13 mouse cellular contexts compared by ENCODE assay signal in the genomic region with DNA sequence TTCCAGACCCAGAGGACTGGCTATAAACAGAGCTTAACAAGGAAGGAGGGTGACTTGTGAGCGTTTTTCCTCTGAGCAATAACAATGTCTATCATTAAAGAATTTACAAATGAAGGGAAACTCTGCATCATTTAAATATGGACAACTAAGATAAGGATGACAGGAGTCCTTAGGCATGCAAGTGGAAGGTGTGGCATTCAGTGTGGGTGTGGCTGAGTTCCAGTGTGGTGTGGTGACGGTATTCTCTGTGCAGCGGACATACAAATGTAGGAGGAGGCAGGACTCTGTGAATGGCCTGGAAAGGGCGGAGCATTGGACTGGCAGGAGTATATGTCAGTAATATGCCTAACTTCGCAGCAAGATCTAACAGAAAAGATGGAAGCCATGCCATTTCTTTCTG. TPM values are rescaled to one million over a fixed set of nuclear protein-coding genes. Genes with fewer than 3 reads are reported as not detected.
DNase-seq lines count a peak whose midpoint lies in the region; ATAC-seq and TF ChIP-seq lines count a peak whose summit lies in the region.
"Had no signal": no experiment of that assay in that cellular context is flagged by ENCODE, and none has a peak within 500 bp of the region (broad histone marks: within the 10 kb centered on the region; RNA-seq: fewer than 3 reads in every experiment).

No protein-coding gene starts in this region.

- H3K9me3 ChIP-seq in intestine, postnatal 0 days (ENCODE audit: control insufficient read depth), result no peaks in the 10 kb centered on the region
- H3K9me3 ChIP-seq: hindbrain, embryonic 15.5 days had no signal

- H3K27ac ChIP-seq in intestine, postnatal 0 days (ENCODE audit: low read depth, low read length), result no peak overlapping the region
- H3K27ac ChIP-seq: hindbrain, embryonic 15.5 days had no signal

- intact Hi-C loops in left cerebral cortex, postnatal 10 days (cut with DNase I), result no loop called here

- DNase-seq in kidney, adult 9 months, result peak; percentile 32
- no peak for DNase-seq in kidney, postnatal 10 days
- DNase-seq in NIH3T3 (ENCODE audit: low read depth), result peak; percentile 84
- peak; percentile 53 to 73 for DNase-seq in lung, postnatal 4 days
- DNase-seq in left cerebral cortex, postnatal 10 days (ENCODE audit: extremely low spot score in 1 of 2, low spot score in 2 of 2), result no peak
- no peak for DNase-seq in embryo, embryonic 9.5 days (ENCODE audit: extremely low spot score)
- DNase-seq: thymus, postnatal 4 days had no signal

- no peak for TF ChIP-seq CTCF in intestine, postnatal 0 days (IDR thresholded peaks at IDR 0.05; ENCODE audit: low read depth)

- no peak overlapping the region for H3K4me2 ChIP-seq in intestine, postnatal 0 days (replicated peaks; ENCODE audit: low read depth)
- H3K4me2 ChIP-seq: hindbrain, embryonic 15.5 days; midbrain, embryonic 11.5 days had no signal

- H3K36me3 ChIP-seq in intestine, postnatal 0 days (ENCODE audit: control insufficient read depth, insufficient read depth), result no peaks in the 10 kb centered on the region
- H3K36me3 ChIP-seq: hindbrain, embryonic 15.5 days had no signal

- 44% methylated on average over 5 of the region's 5 CpGs for WGBS in intestine, postnatal 0 days

- no peaks in the 10 kb centered on the region for H3K27me3 ChIP-seq in intestine, postnatal 0 days (replicated peaks; ENCODE audit: control insufficient read depth, insufficient read depth, low read length)
- H3K27me3 ChIP-seq: hindbrain, embryonic 15.5 days; Patski had no signal

- H3K4me1 ChIP-seq in intestine, postnatal 0 days (replicated peaks; ENCODE audit: control insufficient read depth, insufficient read depth, low read length), result no peaks in the 10 kb centered on the region
- H3K4me1 ChIP-seq: hindbrain, embryonic 15.5 days had no signal

- peak; percentile 54; the same call in 1 of the 2 replicates for ATAC-seq in intestine, postnatal 0 days
- no peak for ATAC-seq in erythroid progenitor cell, adult 5-6 weeks (replicated peaks; ENCODE audit: low FRiP score, poor library complexity, severe bottlenecking)
- ATAC-seq: Patski had no signal

- no peak overlapping the region for H3K9ac ChIP-seq in intestine, postnatal 0 days (ENCODE audit: low read depth, low read length)
- H3K9ac ChIP-seq: hindbrain, embryonic 15.5 days had no signal

- no peak overlapping the region for H3K4me3 ChIP-seq in intestine, postnatal 0 days (ENCODE audit: low read depth, low read length)
- H3K4me3 ChIP-seq: hindbrain, embryonic 15.5 days had no signal

RNA-seq across cellular contexts. Expression of gene Tm4sf1, which starts 24.3 kb away (rescaled TPM):
- polyA plus RNA-seq in intestine, postnatal 0 days (2015; fragmentation: Nextera tagmentation; extraction: Ambion mirVana), result 94.5 and 101 TPM in 2 replicates
- not detected in 2 replicates for total RNA-seq in erythroid progenitor cell, adult 5-6 weeks (2015; ENCODE audit: low replicate concordance)
- not detected in 2 replicates for total RNA-seq in erythroid progenitor cell, adult 5-6 weeks (2017; ENCODE audit: low replicate concordance)
- total RNA-seq in left cerebral cortex, postnatal 10 days (2021), result 10 to 100 TPM; 11.6 to 13.3 TPM
- total RNA-seq: neutrophil, adult 5-6 weeks had no signal

Comparison
In these comparisons a context has a peak if more than half of its experiments do, and no peak if none do; other contexts are left out.
1. DNase-seq: peak in kidney, adult 9 months (single experiment), NIH3T3 (single experiment) and lung, postnatal 4 days (2 of 2); none in kidney, postnatal 10 days (single experiment), left cerebral cortex, postnatal 10 days (0 of 2) and embryo, embryonic 9.5 days (single experiment).
2. RNA of gene Tm4sf1, which starts 24.3 kb away (total RNA-seq): 11.6 to 13.3 TPM in left cerebral cortex, postnatal 10 days; not detected in erythroid progenitor cell, adult 5-6 weeks; every median in the first group is over 10 times any median in the second.